Mouse (Mus musculus): ENCODE data around the gene Ppp2r3d. TPM values are rescaled to one million over a fixed set of nuclear protein-coding genes. Genes with fewer than 3 reads are reported as not detected.
A peak's percentile ranks its signal among the peaks of the same experiment; 100 is the strongest.

Ppp2r3d gene
- total RNA-seq, 2 experiments from 2014 or later, result 92.9 to 112 TPM

DNA sequence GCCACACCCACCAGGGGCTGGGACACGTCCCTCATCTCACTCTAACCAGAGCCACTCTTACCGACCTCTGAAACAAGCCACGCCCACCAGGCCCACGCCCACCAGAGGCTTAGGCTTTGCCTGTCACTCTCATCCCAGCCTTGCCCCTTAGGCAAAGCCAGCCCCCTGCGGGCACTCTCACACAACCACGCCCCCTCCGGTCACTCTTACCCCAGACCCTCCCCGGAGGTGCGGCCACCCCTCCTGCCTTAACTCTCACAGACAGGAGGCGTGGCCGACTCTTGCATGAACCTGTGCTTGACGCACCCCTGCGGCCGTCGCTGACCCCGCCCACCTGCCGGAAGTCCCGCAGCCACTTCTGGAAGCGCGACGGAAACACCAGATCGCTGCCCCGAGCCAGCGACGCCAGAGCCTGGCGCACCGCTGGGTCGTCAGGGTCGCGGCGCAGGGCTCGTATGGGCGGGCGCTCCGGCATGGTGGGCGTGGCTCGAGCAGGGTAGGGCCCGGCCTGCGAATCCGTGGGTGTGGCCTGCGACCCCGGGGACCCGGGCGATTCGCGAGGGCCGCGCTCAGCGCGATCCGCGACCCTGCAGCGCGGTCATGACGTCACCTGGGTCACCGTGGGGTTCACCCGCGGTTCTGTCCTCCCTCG, 53.7 kb downstream of the Ppp2r3d start:
- peak; percentile 93 for DNase-seq (ENCODE audit: low spot score)
- intact Hi-C loops (cut with DNase I), result no loop called here

DNA sequence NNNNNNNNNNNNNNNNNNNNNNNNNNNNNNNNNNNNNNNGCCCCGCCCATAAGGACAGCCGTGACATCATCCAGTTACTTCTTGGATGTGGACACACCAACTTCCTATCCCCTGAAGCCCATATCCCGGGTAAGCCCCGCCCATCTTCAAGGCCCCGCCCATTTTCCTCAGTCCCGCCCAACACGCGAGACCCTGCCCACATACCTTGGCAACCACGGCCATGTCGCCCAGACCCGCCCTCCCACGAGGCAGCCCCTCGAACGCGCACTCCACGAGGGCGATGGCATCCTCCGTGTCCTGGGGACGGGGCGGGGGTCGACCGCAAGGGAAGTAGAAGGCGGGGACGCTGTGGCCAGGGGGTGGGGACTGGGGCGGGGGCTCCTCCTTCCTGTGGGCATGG, 54.3 kb downstream of the Ppp2r3d start:
- DNase-seq (ENCODE audit: low spot score), result no peak
- intact Hi-C loops (cut with DNase I), result no loop called here

DNA sequence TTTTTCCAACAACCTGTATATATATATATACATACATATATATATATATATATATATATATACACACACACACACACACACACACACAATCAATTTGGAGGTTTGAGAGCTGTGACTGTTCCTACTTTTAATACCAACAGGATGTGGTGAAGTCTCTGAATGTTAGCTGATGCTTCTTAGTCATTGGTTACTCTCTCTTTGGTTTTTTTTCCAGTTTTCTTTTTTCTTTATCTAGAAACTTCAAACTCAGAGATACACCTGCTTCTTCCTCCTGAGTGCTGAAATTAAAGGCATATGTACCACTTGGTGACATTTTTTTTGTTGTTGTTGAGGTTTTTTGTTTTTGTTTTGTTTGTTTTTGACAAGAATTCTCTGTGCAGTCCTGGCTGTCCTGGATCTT, 63.8 kb downstream of the Ppp2r3d start:
- no peak for DNase-seq (ENCODE audit: low spot score)
- intact Hi-C loops (cut with DNase I), result loop anchor here (5.0 kb wide), 2 partner anchors 46 to 61 kb away; no protein-coding TSS in a partner anchor

DNA sequence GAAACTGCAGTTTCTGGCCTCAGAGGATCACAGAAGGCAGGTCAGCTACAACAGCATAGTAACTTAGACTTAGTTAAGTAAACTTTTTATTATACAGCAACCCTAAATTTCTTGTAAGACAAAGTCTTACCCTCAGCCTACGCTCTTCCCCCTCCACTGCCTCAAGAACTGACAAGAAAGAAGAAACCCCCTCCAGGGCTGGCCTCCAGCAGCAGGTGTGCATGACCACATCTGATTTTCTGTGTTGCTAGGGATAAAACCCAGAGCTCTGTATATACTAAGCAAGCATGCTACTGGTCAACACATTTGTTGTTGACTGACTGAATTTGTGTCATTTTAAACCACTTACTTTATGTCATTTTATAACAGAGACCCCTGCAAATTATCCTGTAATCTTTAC, 65.1 kb downstream of the Ppp2r3d start:
- intact Hi-C loops (cut with DNase I), result loop anchor here (5.0 kb wide), 2 partner anchors 44 to 59 kb away; no protein-coding TSS in a partner anchor
- no peak for DNase-seq (ENCODE audit: low spot score)

DNA sequence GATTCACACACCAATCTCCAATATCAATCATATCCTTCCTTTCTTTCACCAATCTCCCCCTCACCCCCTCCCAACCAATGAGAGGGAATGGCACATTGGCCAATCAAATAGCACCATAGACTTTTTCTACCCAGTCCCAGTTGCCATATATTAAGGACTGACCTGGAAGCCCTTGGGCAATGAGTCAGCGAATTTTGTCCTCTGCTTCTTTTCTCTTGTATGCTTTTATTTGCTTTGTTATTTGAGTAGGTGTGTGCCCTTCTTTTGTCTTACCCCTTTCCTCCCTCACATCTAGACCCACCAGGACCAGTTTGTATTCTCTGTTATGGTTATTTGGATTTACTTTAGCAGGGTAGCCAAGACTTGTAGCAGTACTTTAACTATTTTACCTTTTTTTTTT, 68.1 kb downstream of the Ppp2r3d start:
- no peak for DNase-seq (ENCODE audit: low spot score)
- intact Hi-C loops (cut with DNase I), result no loop called here

Other genes with a start within 250 kb of the Ppp2r3d start
- 10 to 100 TPM; 10.1 to 11.7 TPM for gene 2010315B03Rik, start 164.2 kb downstream of the Ppp2r3d start, total RNA-seq (2021)
- not detected for gene Gm21836, start 16.9 kb upstream of the Ppp2r3d start, total RNA-seq (2021)

Data from heart, postnatal 25 days (tissue).